Mouse (Mus musculus) thymus, postnatal 14 days (tissue): ENCODE measurements around the gene Itpr1.
A peak's percentile ranks its signal among the peaks of the same experiment; 100 is the strongest.

Experiments
- DNase-seq: peaks from one replicate; pipeline ENCODE4 v3.0.0; 2021

Itpr1 gene

DNA sequence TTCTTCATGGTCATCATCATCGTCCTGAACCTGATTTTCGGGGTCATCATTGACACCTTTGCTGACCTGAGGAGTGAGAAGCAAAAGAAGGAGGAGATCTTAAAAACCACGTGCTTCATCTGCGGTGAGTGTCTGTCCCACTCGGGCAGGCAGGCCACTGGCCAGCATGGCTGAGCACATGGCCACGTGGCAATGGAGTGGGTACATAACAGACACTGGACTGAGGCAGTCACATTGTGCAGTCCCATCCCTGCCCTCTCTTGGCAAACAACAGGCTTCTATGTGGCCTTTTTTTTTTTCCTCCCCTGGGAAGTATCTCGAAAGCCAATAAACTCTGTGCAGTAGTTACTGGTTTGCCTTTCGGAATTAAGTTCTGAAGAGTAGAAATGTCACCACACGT is 306.4 kb downstream of the Itpr1 start:
- no peak for DNase-seq

DNA sequence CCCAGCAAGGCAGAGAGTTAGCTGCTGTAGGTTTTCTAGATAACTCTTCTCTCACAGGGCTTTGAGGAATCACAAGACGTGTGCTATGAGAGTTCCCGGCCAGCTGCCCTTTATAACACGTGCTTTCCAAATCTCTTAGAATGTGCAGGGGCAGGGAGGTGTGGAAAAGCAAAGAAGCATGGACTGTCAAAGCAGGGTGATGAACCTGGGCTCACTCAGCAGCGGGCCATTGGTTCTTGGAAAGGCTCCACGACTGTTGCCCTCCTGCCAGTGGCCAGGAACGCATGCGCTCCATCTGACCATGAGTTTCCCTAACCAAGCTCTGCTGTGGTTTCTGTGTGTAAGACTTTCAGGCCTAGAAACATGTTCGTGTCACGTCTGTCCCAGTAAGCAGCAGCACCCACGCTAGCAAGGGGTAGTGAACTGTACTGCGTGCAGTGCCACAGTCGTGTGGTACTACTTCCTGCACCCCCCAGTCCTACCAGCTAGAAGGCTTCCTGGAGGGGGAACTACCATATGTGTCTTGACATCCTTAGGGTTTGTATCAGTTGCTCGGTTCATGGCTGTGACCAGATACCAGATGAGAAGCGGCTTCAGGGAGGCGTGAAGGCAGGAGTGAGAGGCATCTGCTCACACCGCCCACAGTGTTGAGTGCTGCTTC is 311.2 kb downstream of the Itpr1 start:
- peak; percentile 24 for DNase-seq

DNA sequence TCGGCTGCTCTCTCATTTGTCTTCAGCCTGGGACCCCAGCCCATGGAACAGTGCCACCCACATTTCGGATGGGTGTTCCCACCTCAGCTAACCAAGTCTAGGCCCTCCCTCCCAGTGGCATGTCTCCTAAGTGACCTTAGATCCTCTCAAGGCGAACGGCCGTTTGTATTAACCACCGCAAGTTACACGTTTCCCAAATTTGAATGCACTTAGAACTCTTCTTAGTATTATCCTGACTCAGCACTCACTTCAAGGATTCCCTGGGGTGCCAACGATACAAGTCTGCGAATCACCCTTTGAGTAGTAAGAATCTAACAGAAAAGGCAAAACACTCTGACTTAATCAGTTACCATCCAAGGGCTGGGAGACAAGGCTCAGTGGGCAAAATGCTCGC is 311.7 kb downstream of the Itpr1 start:
- no peak for DNase-seq

DNA sequence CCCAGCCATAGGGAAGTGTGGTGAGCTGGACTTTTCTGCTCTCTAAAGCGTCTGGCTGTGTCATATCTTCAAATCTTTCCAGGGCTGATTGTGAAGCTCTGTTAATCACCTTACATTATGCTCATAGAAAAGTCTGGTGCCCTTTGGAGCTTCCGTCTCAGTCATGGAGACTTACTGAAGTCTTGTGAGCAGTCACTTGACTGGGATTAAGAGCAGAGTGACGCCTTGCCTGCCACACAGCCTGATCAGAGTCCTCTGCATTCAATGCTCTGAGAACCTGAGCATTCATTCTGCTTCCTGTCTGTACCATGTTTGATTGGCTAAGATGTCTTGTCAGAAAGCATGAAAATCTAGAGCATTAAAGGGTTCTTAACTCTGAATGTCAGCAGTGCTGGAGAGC is 314.7 kb downstream of the Itpr1 start:
- DNase-seq, result no peak

DNA sequence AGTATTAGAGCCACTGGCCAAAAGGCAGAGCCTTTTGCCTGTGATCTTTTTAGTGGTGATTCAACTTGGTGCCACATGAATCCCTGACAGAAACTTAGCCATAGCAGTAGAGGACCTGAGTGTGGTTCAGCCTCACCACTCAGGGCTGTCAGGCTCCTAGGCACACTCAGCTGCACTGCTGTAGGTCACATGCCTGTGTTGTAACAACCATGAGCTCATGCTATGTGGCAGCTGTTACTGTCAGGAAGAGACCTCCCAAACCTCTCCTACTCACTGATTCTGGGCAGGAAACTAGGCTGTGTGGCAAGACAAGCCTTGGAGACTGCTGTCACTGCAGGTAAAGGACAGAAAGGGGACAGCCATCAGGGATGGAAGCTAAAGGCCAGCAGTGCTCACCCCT is 315.1 kb downstream of the Itpr1 start:
- no peak for DNase-seq

DNA sequence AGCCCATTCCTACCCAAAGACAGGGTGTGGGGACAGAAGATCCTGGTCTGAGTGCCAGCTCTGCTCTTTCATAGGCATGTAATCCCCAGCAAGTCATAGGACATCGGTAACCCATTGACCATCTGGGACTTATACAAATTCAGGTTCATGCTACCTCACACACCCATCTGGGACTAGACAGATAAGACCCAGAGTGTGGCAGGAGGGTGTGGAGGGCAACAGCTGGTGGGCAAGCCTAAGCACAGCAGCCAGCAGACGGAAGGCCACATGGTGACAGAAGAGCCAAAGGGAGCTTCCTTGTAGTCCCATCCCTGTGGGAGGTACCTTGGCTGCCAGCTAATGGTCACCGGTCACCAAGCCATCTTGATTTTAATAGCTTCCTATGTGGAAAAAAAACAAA is 316.3 kb downstream of the Itpr1 start:
- no peak for DNase-seq

DNA sequence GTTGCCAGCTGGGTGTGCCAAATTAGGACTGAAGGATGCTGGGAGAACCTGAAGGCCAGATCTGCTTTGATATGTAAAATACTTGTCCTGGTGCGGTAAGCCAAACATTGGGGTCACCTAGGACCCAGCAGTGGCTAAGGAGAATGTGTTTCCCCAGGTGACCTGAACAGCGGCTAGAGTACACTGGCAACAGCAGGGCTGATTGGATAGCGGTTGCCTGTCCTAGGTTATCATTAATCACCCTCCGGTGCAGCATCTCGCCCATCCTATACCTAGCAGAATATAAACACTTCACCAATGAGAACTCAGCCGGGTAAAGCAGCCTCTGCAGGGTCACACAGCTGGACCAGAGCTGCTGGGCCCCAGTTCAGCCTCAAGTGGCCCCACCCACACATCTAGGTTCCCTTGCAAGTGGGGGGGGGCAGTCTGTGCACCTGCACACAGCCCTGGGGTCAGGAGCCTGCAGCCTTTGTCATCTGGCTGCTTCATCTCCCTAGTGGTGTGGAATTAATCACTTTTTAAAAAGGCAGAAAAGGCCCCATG is 318.0 kb downstream of the Itpr1 start:
- no peak for DNase-seq

DNA sequence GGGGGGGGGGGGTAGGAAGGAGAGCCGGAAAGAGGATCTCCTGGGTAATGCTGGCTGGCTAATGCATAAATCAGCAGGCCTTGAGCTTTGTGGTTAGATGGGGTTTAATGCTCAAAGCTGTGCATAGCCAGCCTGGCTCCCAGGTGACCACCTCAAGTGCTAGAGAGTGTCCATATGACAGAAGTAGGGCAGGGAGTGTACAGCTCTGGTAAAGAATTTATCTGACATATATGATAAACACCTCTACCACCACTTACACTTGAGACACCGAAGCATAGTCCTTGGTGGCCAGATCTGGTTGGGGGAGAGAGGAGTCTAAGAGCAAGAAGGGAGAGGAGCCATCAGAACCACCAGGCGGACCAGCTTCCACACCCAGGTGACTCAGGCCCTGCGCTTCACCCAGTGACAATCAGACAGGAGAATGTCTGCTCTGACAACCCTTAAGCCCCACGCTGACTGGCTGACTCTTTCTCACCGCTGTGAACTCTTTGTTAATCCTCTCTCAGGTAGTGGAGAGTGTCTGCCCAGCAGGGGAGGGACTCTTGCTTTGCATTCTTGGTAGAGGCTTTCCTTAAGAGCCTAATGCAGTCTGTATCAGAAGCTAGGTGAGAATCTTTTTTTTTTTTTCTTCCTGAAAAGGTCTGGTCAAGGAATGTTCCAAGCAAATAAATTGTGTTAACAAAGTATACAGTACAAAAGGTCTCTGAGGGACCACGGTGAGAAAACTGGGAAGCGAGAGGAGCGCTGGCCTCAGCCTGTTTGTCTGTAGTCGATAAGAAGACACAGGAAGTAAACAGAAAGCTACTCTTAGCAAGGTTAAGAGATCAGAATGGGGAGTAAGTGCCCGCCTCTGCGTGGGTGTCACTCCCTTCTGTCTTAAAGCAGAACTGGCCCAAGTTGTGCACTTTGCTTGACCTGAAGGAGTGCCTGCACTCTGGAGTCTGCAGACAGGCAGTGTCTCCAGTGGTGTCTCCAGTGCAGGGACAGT is 318.7 kb downstream of the Itpr1 start:
- peak; percentile 37 for DNase-seq

DNA sequence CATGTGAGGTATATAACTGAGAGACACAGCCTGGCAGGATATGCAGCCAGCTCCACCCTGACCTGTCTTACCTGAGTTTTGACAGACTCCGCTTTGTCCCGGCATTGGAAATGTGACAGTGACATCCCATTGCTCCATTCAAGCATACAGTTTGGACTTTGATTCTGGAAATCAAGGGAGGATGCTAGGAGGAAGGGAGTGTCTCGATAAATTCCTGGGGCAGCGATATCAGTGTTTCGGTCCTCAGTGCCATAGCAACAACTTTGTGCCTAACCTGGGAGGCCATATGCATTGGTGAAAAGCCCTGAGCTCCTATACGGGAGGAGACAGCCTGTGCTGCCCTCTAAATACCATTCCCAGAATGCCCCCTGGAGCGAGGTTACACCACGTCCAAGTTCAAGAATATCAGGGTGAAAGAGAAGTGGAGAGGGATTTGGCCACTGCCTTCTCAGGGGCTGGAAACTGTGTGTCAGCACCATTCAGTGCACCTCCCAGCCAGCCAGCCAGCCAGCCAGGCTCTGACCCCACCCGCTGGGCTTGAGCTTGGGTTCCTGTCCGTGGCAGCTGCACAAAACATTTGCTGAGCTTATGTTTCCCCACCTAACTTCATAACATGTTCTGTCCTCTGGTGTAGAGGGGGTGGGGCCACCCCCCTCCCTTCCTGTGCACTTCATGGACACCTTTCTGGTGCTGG is 319.7 kb downstream of the Itpr1 start:
- peak; percentile 66 for DNase-seq

DNA sequence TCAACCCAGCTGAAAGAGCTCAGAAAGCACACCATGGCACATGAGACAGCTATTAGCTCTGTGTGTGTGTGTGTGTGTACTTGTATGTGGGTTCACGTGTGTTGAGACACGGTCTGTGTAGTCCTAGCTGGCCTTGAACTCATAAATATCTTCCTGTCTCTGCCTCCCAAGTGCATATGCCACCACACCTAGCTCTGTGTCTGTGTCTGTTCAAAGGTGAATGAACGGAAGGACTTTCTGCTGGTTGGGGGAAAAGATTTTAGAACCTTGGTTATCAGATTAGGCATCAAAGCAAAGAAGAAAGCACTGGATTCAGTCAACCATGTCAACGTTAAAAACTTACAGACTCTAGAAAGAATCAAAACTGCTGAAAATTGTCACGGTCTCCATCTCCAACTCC is 321.2 kb downstream of the Itpr1 start:
- DNase-seq, result no peak

DNA sequence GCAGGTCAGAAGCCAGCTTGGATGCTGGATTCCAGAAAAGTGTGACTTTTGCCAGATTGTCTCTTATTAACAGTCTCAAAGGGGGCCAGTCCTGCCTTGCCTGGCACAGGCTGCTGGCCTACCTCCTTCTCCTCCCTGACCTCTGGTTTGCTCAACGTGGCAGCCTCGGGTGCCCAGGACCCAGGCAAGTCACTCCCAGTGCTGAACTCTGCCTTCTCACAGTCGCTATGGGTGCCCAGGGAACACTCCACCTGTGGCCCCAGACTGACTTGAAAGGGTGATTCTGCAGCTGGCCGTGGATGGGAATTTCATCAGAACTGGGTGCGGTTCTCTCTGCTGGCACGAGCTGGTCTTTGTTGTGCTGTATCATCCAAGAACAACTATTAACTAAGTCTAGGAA is 321.7 kb downstream of the Itpr1 start:
- no peak for DNase-seq

DNA sequence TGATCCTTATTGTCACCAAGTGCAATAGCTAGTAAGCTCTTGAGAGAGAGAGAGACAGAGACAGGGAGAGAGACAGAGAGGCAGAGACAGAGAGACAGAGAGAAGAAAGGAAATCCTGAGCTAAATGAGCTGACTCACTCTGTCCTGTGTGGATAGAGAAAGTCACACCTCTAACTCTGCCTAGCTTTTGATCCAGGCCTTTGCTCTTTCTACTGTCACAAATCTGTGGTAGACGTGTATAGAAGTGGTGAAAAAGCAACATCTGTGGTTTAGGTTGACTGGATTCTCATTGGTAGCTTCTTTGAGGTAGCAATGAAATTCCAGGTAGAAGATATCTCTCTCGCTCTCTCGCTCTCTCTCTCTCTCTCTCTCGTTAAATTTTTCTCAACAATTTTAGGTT is 322.4 kb downstream of the Itpr1 start:
- no peak for DNase-seq

DNA sequence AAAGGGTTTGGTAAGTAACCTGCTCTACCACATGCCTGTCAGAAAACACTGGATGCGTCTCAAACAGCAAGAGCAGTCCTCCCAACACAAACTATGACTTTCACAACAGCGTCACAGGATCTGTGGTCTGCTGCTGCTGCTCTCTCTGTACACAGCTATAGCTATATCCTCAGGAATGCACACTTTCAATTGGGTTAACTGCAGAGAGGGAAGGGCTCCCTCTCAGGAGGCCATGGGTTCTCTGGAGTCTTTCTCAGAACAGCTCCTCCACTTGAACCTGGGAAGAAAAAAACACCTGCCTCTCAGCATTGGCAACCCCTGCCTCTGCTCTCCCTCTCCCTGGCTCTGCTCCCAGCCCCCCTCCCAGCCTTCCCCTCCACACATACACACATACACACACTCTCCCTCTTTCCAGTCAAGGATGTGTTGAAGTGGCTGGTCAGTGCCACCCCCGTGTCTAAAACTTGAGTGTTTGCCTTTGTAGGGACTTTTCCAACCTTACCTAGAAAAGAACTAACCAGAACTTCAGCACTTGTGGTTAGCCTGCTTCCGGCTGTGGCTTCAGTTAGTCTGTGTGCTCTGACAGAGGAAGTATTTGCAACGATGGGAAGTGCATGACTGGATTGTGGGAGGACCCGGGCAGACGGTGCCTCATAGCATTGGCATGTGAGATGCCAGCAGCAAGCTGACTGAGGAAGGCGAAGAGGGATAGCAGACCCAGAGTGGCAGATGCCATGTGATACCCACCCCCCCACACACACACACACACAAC is 323.8 kb downstream of the Itpr1 start:
- DNase-seq, result peak; percentile 74

DNA sequence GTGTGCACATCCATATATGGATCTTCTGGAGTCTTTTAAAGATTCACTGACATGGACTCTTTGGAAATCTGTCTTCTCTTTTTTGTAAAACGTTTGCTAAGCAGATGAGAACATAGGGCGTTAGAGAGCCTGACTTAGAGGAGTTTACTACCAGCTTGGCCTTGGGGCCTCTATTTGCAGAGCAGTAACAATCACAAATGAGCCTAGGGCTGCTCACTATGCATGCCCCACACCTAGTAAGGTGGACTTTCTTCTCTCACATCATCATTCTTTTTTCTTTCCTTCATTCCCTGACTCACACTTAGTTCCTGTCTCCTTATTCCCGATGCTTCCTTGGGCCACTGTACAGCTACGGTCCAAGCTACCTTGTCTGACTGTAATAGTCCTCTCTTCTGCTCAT is 325.5 kb downstream of the Itpr1 start:
- DNase-seq, result no peak

DNA sequence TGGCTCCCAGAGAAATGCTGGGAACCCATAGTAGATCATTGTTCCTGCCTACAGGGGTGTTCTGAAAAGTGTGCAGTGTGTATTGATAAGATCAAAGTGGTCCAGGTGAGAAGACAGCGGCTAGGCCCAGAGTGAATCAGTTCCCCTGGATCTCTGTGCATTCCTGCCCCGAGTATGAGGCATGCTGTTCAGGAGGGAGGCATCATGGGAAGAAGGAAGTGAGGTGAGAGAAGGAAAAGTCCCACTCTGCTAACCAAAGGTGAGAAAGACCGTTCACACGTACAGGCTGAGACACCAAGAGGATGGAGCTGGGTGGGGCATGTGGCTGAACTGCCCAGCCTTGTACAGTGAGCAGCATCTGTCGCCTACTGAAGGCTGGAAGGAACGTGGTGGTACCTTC is 327.5 kb downstream of the Itpr1 start:
- DNase-seq, result no peak

DNA sequence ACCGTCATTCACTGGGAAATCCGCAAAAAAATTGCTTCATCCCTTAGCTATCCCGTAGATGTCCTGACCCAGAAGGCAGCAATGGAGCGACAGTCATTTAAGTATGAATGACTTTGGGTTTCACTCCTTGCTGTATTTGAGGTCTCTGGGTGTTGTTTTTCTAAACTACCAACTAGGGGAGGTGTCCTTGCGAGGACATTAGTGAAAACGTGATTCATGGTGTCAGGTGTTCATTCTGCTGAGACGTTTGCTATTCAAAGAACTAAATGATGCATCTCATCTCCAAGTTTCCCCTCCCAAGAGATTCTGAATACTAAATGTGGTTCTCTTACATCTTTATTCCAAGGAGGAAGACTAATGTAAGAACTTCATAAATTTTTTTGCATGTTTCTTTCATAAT is 332.0 kb downstream of the Itpr1 start:
- no peak for DNase-seq

DNA sequence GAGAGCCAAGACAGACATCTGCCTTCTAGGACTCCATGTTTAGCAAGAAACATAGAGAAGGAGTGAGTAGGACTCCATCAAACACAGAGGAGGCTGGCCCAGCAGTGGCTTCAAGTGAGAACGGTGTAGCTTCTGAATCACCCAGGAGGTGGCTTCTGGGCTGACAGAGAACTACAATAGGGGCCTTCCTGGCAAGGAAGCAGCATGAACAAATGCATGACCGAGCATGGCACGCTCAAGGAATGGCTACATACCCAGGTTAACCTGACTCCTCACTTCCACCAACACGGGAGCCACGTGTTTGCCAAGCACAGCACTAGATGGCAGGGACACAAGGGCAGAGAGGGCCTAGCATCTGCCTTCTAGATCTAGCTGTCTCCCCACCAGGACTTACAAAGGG is 332.6 kb downstream of the Itpr1 start:
- DNase-seq, result no peak

DNA sequence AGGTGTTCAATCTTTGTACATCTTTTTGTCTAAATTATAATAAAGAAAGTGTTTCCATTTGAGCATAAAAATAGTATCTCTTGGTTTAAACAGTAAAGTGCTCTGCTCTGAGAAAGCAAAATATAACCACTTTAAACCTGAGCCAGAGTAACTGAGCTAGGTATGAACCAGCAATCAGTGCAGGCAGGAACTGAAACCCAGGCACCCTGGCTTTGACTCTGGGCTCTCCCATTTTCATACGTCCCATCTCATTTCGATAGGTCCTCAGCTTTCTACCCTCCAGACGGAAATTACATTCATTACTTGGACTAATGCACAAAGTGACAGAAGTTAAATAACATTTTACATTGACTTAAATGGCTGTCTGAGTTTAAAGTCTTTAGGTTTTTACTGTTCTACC is 335.5 kb downstream of the Itpr1 start:
- no peak for DNase-seq

DNA sequence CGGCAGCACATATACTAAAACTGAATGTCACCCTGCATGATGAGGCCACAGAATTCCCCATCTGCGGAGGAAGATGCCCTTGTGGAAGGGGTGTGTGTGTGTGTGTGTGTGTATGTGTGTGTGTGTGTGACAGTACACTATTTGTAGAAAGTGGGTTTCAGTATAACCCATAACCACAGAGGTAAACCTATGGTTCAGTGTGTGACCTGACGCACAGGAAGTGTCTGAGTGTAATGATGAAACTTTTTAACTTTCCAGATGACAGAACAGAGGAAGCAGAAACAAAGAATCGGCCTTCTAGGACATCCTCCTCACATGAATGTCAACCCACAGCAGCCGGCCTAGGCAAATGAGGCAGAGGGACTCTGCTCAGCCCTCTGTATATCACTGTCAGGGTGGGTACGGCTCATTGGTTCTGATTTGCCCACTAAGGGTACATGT is 336.6 kb downstream of the Itpr1 start:
- no peak for DNase-seq

DNA sequence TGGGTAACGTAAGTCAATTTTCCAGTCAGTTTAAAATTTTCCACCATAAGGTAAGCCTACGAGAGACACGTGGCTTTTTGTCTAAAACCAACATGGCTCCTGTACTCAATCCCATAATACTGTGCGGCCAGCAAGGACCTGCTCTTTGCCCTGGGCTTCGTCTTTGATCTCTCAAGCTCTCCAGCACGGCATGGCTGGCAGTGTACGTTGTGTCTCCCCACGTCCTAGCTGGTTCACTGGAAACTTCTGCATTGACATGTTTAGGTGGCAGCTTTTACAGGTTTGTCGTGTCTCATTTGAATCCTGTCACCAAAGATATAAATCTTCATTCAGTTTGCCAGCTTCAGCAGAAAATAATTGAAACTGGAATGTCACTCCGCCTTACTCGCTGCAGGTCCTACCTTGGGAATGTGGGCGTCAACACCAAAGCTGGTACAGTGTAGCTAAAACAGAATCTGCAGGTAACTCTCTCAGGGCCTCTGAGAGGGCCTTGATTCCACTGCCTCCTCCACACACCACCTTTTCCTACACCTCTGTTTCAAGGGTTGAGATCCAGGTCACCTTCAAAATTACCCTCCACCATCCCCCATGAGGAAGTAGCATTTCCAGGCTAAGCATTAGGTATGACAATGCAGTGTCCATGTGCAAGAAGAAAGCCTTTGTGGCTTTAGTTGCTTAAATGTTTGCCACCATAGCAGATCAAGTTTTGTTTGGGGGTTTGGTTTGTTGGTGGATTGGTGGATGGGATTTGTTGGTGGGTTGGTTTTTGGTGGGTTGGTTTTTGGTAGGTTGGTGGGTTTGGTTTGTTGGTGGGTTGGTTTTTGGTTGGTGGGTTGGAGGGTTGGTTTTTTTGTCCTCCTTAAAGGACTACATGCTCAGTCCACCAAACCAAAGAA is 339.1 kb downstream of the Itpr1 start:
- DNase-seq, result no peak

DNA sequence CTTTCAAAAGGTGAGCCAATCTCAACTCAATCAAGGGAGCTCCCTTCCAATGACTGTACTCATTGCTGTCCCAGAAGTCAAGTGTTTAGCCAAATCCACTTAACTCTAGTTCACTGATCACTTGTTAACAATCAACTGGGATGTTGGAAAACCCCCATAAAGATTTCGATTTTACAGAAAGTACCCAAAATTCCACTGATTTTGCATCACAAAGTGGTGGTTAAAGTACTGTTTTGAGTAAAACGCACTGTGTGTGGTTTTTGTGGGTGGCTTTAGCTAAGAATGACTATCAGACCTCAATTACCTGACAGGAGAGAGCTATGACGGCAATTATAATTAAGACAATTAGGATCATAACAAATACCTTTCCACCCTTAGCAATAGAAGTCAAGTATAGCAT is 340.1 kb downstream of the Itpr1 start:
- DNase-seq, result no peak

DNA sequence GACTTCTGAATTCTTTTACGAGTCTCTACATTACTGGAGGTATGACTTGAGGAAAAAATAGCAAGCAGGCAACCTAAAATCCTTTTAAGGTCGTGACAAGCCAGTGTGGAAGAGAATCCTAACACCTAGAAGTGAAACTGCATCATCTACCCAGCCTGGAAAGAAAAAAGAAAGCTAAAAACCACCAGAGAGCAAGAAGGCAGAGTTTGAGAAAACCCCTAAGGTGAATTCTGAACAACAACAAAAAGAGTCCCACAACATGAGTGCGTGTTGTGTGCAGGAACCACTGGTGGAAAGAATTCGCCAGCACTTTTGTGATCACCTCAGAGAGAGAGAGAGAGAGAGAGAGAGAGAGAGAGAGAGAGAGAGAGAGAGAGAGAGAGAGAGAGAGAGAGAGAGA is 340.6 kb downstream of the Itpr1 start:
- DNase-seq, result no peak
